Mouse (Mus musculus): ENCODE measurements around the gene Skap2. TPM values are rescaled to one million over a fixed set of nuclear protein-coding genes. Genes with fewer than 3 reads are reported as not detected.
A peak's percentile ranks its signal among the peaks of the same experiment; 100 is the strongest.

The Skap2 gene
- polyA plus RNA-seq, 1 experiment from 2014 or later, result 15.2 TPM

- peak overlapping the region in 1 of 2 experiments; percentile 69; a peak in 3 of 4 replicates for H3K4me3 ChIP-seq (ENCODE audit: control insufficient read depth in 1 of 2, insufficient read depth in 1 of 2, low read depth in 1 of 2, low read length in 2 of 2)
- peak overlapping the region; percentile 74 for H3K9ac ChIP-seq (ENCODE audit: low read length)
- ATAC-seq (ENCODE audit: insufficient number of reproducible peaks, insufficient read depth, low FRiP score, low read depth), result no peak
- no peak overlapping the region for H3K27ac ChIP-seq (replicated peaks in 1 of 2; ENCODE audit: control insufficient read depth in 1 of 2, insufficient read depth in 1 of 2, low read depth in 2 of 2, low read length in 2 of 2)
- no peaks in the 10 kb centered on the region; a peak in 1 of 4 replicates for H3K4me1 ChIP-seq (ENCODE audit: control insufficient read depth in 2 of 2, insufficient read depth in 2 of 2, low read length in 2 of 2)
- H3K4me2 ChIP-seq (ENCODE audit: low read length), result peak overlapping the region; percentile 87
- WGBS, result 24% methylated on average over 3 of the region's 3 CpGs
- no peaks in the 10 kb centered on the region for H3K9me3 ChIP-seq (ENCODE audit: control insufficient read depth, low read length)
- no peaks in the 10 kb centered on the region for H3K36me3 ChIP-seq (ENCODE audit: control insufficient read depth, insufficient read depth, low read length)
- H3K27me3 ChIP-seq (ENCODE audit: control insufficient read depth, insufficient read depth, low read length), result peaks cover 34% of the 10 kb centered on the region
These were observed 1.0 kb upstream of the Skap2 start for GRCm38 (mm10) chr6:52013245-52013945.

- Histone ChIP-seq H3K27me3 (ENCODE audit: control insufficient read depth, insufficient read depth, low read length) (peaks cover 50% of the 10 kb centered on the region), H3K9me3 (ENCODE audit: control insufficient read depth, low read length) (no peaks in the 10 kb centered on the region), H3K4me2 (ENCODE audit: low read length) (peak overlapping the region; percentile 87), H3K9ac (ENCODE audit: low read length) (peak overlapping the region; percentile 68), H3K4me1 (ENCODE audit: control insufficient read depth in 2 of 2, insufficient read depth in 2 of 2, low read length in 2 of 2) (no peaks in the 10 kb centered on the region; a peak in 1 of 4 replicates), H3K4me3 (ENCODE audit: control insufficient read depth in 1 of 2, insufficient read depth in 1 of 2, low read depth in 1 of 2, low read length in 2 of 2) (peak overlapping the region; percentile 69 to 78), H3K27ac (replicated peaks in 1 of 2; ENCODE audit: control insufficient read depth in 1 of 2, insufficient read depth in 1 of 2, low read depth in 2 of 2, low read length in 2 of 2) (no peak overlapping the region), H3K36me3 (ENCODE audit: control insufficient read depth, insufficient read depth, low read length) (no peaks in the 10 kb centered on the region)
- 8% methylated on average over 26 of the region's 26 CpGs for WGBS
- ATAC-seq (ENCODE audit: insufficient number of reproducible peaks, insufficient read depth, low FRiP score, low read depth), result peak; percentile 74
These were observed 565 bp downstream of the Skap2 start for GRCm38 (mm10) chr6:52011559-52012408.

DNA sequence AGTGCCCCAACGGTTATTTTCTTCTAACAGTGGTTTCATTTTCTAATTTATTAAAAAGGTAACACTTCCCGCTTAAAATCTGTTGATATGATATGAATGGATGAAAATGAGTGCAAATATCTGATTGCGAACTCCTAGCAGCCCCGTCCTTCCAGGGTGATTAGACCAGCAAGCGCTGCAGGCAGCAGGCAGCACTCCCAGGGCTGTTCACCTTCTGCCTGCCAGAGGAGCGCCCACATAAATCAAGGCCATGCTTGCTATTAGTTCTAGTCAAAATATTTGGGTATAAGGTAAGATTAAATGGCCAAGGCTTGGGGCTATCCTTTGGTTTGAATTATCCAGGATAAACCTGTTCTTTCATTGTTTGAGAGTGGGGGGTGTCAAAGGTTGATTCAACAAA lies 3.0 kb downstream of the Skap2 start:
- ATAC-seq (ENCODE audit: insufficient number of reproducible peaks, insufficient read depth, low FRiP score, low read depth), result no peak
- WGBS, result 54% methylated on average over 6 of the region's 6 CpGs
- H3K9me3 ChIP-seq (ENCODE audit: control insufficient read depth, low read length), result no peaks in the 10 kb centered on the region

GRCm38 (mm10) chr6:52008757-52009156 lies 3.6 kb downstream of the Skap2 start:
- no peak for ATAC-seq (ENCODE audit: insufficient number of reproducible peaks, insufficient read depth, low FRiP score, low read depth)
- no peak overlapping the region for H3K9ac ChIP-seq (ENCODE audit: low read length)
- 25% methylated on average over 3 of the region's 3 CpGs for WGBS
- H3K4me3 ChIP-seq (ENCODE audit: control insufficient read depth in 1 of 2, insufficient read depth in 1 of 2, low read depth in 1 of 2, low read length in 2 of 2), result no peak overlapping the region
- no peaks in the 10 kb centered on the region for H3K9me3 ChIP-seq (ENCODE audit: control insufficient read depth, low read length)
- no peaks in the 10 kb centered on the region for H3K36me3 ChIP-seq (ENCODE audit: control insufficient read depth, insufficient read depth, low read length)
- no peaks in the 10 kb centered on the region; a peak in 1 of 4 replicates for H3K4me1 ChIP-seq (ENCODE audit: control insufficient read depth in 2 of 2, insufficient read depth in 2 of 2, low read length in 2 of 2)
- no peak overlapping the region for H3K27ac ChIP-seq (replicated peaks in 1 of 2; ENCODE audit: control insufficient read depth in 1 of 2, insufficient read depth in 1 of 2, low read depth in 2 of 2, low read length in 2 of 2)
- H3K4me2 ChIP-seq (ENCODE audit: low read length), result no peak overlapping the region
- peaks cover 79% of the 10 kb centered on the region for H3K27me3 ChIP-seq (ENCODE audit: control insufficient read depth, insufficient read depth, low read length)

More for the DNA sequence above, 3.0 kb downstream of the Skap2 start:
- H3K4me1 ChIP-seq (ENCODE audit: control insufficient read depth in 2 of 2, insufficient read depth in 2 of 2, low read length in 2 of 2), result no peaks in the 10 kb centered on the region; a peak in 1 of 4 replicates
- no peaks in the 10 kb centered on the region for H3K36me3 ChIP-seq (ENCODE audit: control insufficient read depth, insufficient read depth, low read length)
- no peak overlapping the region for H3K4me3 ChIP-seq (ENCODE audit: control insufficient read depth in 1 of 2, insufficient read depth in 1 of 2, low read depth in 1 of 2, low read length in 2 of 2)
- no peak overlapping the region for H3K27ac ChIP-seq (replicated peaks in 1 of 2; ENCODE audit: control insufficient read depth in 1 of 2, insufficient read depth in 1 of 2, low read depth in 2 of 2, low read length in 2 of 2)
- H3K9ac ChIP-seq (ENCODE audit: low read length), result no peak overlapping the region
- peaks cover 73% of the 10 kb centered on the region for H3K27me3 ChIP-seq (ENCODE audit: control insufficient read depth, insufficient read depth, low read length)
- no peak overlapping the region for H3K4me2 ChIP-seq (ENCODE audit: low read length)

DNA sequence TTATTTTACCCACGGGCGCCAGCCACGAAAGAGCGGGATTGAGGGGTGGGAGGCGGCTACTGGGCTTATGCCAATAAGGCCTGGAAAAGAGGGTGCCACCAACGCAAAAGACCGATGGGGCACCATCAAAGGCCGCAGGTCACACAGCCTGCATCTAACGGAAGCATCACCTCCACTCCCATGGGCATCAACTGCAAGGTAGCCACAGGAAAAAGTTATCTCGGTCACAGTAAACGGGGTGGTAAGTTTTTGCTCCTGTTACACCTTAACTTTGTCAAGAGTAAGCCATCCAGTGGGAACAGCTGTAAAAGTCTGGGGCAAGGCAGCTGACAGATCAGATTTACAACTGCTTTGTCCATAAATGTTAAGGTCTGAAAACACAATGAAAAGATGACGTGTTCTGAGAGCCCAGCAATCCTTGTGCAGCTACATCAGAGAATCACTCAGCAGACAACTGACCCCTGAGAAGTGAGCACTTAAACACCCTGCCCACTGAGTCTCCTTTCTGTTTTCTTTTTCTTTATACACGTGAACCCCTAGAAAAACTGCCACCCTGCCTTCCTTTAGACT lies 5.6 kb downstream of the Skap2 start:
- WGBS, result 13% methylated on average over 13 of the region's 13 CpGs
- Histone ChIP-seq H3K9ac (ENCODE audit: low read length) (no peak overlapping the region), H3K36me3 (ENCODE audit: control insufficient read depth, insufficient read depth, low read length) (no peaks in the 10 kb centered on the region), H3K4me3 (ENCODE audit: control insufficient read depth in 1 of 2, insufficient read depth in 1 of 2, low read depth in 1 of 2, low read length in 2 of 2) (peak overlapping the region in 1 of 2 experiments; percentile 15; a peak in 1 of 4 replicates), H3K9me3 (ENCODE audit: control insufficient read depth, low read length) (no peaks in the 10 kb centered on the region), H3K27ac (replicated peaks in 1 of 2; ENCODE audit: control insufficient read depth in 1 of 2, insufficient read depth in 1 of 2, low read depth in 2 of 2, low read length in 2 of 2) (no peak overlapping the region), H3K4me2 (ENCODE audit: low read length) (peak overlapping the region; percentile 51; the same call in 1 of the 2 replicates), H3K27me3 (ENCODE audit: control insufficient read depth, insufficient read depth, low read length) (peaks cover 85% of the 10 kb centered on the region), H3K4me1 (ENCODE audit: control insufficient read depth in 2 of 2, insufficient read depth in 2 of 2, low read length in 2 of 2) (no peaks in the 10 kb centered on the region; a peak in 1 of 4 replicates)
- ATAC-seq (ENCODE audit: insufficient number of reproducible peaks, insufficient read depth, low FRiP score, low read depth), result no peak

DNA sequence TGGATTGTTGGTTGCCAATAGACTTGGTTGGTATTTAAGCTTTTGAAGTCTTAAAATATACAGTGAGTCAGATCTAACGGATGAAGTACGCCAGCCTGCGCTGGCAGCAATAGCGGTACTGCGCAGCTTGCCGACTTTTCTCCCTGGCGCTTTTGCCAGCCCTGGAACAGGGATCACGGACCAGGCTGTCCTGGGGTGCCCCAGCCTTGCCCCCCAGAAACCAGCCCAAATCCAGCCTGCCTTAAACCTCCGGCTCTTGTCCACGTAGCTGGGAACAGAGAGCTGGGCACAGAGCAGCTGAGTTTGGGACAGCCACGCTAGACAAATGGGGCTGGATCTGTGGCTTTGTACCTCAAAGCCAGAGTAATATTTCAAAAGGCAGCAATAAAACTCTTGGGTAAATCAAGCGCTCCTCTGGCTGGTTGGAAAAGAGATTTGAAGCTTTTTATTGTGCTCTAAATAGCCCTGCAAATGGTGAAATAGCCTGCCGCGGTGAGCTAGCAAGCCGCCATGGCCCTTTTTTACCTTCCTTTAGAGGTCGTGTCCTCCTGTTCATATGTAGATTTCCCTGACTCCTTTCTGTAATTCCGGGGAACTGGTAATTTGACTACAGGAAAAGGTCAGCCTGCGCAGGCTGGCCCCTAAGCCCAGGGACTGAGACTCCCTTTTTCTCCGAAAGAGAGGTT lies 6.2 kb downstream of the Skap2 start:
- Histone ChIP-seq H3K27ac (replicated peaks in 1 of 2; ENCODE audit: control insufficient read depth in 1 of 2, insufficient read depth in 1 of 2, low read depth in 2 of 2, low read length in 2 of 2) (no peak overlapping the region), H3K9me3 (ENCODE audit: control insufficient read depth, low read length) (no peaks in the 10 kb centered on the region), H3K36me3 (ENCODE audit: control insufficient read depth, insufficient read depth, low read length) (no peaks in the 10 kb centered on the region), H3K4me1 (ENCODE audit: control insufficient read depth in 2 of 2, insufficient read depth in 2 of 2, low read length in 2 of 2) (no peaks in the 10 kb centered on the region; a peak in 1 of 4 replicates), H3K4me3 (ENCODE audit: control insufficient read depth in 1 of 2, insufficient read depth in 1 of 2, low read depth in 1 of 2, low read length in 2 of 2) (peak overlapping the region in 1 of 2 experiments; percentile 15; a peak in 2 of 4 replicates), H3K9ac (ENCODE audit: low read length) (no peak overlapping the region; the same call in 1 of the 2 replicates), H3K4me2 (ENCODE audit: low read length) (peak overlapping the region; percentile 51), H3K27me3 (ENCODE audit: control insufficient read depth, insufficient read depth, low read length) (peaks cover 82% of the 10 kb centered on the region)
- 4% methylated on average over 19 of the region's 19 CpGs for WGBS
- ATAC-seq (ENCODE audit: insufficient number of reproducible peaks, insufficient read depth, low FRiP score, low read depth), result no peak

DNA sequence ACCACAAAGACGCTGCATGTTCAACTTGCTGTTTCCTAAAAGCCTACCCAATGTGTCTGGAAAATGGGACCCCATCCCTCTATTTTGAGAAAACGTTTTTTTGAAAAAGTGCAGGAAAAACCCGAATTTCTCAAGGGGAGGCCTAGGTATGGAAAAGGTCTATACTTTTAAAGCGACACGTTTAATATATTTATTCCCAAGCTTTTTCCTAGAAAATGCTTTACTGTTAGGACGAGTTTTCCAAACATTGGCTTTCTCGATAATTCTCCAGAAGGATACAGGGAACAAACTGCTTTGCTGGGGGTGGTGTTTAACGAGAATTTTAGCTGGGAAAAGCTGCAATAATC lies 6.8 kb downstream of the Skap2 start:
- H3K4me2 ChIP-seq (ENCODE audit: low read length), result peak overlapping the region; percentile 51

More for the DNA sequence above, 6.8 kb downstream of the Skap2 start:
- H3K27ac ChIP-seq (replicated peaks in 1 of 2; ENCODE audit: control insufficient read depth in 1 of 2, insufficient read depth in 1 of 2, low read depth in 2 of 2, low read length in 2 of 2), result no peak overlapping the region
- H3K9me3 ChIP-seq (ENCODE audit: control insufficient read depth, low read length), result no peaks in the 10 kb centered on the region
- no peak for ATAC-seq (ENCODE audit: insufficient number of reproducible peaks, insufficient read depth, low FRiP score, low read depth)
- H3K4me3 ChIP-seq (ENCODE audit: control insufficient read depth in 1 of 2, insufficient read depth in 1 of 2, low read depth in 1 of 2, low read length in 2 of 2), result no peak overlapping the region; a peak in 1 of 4 replicates
- H3K27me3 ChIP-seq (ENCODE audit: control insufficient read depth, insufficient read depth, low read length), result peaks cover 81% of the 10 kb centered on the region
- H3K4me1 ChIP-seq (ENCODE audit: control insufficient read depth in 2 of 2, insufficient read depth in 2 of 2, low read length in 2 of 2), result no peaks in the 10 kb centered on the region; a peak in 1 of 4 replicates
- WGBS, result 10% methylated on average over 8 of the region's 8 CpGs
- no peaks in the 10 kb centered on the region for H3K36me3 ChIP-seq (ENCODE audit: control insufficient read depth, insufficient read depth, low read length)
- H3K9ac ChIP-seq (ENCODE audit: low read length), result no peak overlapping the region
